Mouse (Mus musculus) C2C12 (cell line): ENCODE data around the gene Plekhg5.

Experiments used
- CTCF ChIP-seq: IDR thresholded peaks from one replicate; pipeline ENCODE4 v1.5.1; 2011; ENCODE audit not compliant: control insufficient read depth, insufficient read depth, insufficient read length
- MAX ChIP-seq: IDR thresholded peaks from one replicate; pipeline ENCODE4 v1.6.1; 2011; ENCODE audit warnings: mild to moderate bottlenecking, control low read depth

DNA sequence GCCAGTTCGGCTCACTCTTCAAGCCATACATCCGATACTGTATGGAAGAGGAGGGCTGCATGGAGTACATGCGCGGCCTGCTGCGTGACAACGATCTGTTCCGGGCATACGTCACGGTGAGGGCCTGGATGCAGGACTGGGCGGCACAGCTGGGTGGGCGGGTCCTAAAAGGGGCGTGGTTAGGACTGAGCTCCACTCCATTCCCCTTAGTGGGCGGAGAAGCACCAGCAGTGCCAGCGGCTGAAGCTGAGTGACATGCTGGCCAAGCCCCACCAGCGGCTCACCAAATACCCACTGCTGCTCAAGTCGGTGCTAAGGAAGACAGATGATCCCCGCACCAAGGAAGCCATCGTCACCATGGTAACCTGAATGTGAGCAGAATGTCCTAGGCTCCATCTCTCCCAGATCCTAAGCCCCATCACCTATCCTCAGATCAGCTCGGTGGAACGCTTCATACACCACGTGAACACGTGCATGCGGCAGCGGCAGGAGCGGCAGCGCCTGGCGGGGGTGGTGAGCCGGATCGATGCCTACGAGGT lies 35.7 kb downstream of the Plekhg5 start:
- TF ChIP-seq MAX, result no peak
- TF ChIP-seq CTCF, result no peak
